Mouse (Mus musculus) gastrocnemius, adult 18-20 months (tissue): ENCODE results near the gene Myh3. TPM values are rescaled to one million over a fixed set of nuclear protein-coding genes. Genes with fewer than 3 reads are reported as not detected.

Experiments used
- DNase-seq: peaks from one replicate; pipeline ENCODE4 v3.0.0; 2021; ENCODE audit warnings: low spot score
- microRNA-seq: library from miRNA; unstranded; fragments of <30 nt; microRNA quantifications from one replicate; pipeline ENCODE4 v1.2.0, GENCODE M21; 2021
- total RNA-seq, 2 experiments: library from RNA; stranded (reverse); gene quantifications; 2 replicates each; pipeline ENCODE4 v1.2.3; 2021

Myh3 gene
- total RNA-seq, 2 experiments from 2014 or later, result 9.5 to 15.9 TPM

DNA sequence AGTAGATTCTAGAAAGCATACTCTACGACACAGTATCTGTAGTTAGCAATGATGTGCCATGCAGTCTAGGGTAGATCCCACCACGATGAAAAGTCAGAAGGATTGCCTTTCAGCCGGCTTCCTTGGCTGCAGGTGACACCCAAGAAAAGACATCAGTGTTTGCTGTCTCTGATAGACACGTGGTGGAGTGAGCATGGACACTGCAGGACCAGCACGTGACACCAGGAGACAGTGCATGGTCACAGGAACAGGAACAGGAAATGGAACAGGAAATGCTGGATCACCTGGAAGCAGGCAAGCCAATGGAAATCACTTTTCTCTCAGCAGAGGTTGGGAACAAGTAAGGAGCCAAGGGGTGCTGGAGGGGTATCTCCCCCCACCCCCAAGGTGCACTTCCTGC lies 65.0 kb downstream of the Myh3 start:
- DNase-seq, result no peak

DNA sequence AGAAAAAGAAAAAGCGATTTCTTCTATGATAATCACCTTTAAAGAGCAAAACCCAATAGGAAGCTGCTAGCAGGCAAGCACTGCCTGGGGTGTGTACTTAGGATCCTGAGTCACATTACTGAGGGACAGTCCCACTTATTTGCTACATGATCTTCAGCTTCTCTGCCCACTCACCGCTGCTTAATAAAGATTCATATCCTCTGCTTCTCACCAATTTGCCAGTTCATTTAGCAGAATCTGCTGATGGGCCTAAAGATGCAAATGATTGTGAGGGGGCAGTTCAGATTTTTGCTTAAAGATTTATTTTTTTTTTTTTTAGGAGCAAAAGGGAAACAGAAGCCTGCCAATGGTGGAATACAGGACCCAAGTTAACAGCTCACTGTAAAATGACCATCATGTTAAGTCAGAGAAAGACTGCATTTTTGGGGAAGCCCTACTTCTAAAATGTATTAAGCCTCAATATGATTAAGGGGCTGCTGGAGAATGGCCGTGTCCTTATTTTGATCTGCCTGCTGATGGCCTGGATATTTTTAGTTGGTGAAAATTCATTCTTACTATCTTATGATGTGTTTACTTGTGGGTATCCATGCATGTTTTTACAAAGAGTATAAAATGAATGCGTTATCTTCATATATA lies 65.9 kb downstream of the Myh3 start:
- no peak for DNase-seq

DNA sequence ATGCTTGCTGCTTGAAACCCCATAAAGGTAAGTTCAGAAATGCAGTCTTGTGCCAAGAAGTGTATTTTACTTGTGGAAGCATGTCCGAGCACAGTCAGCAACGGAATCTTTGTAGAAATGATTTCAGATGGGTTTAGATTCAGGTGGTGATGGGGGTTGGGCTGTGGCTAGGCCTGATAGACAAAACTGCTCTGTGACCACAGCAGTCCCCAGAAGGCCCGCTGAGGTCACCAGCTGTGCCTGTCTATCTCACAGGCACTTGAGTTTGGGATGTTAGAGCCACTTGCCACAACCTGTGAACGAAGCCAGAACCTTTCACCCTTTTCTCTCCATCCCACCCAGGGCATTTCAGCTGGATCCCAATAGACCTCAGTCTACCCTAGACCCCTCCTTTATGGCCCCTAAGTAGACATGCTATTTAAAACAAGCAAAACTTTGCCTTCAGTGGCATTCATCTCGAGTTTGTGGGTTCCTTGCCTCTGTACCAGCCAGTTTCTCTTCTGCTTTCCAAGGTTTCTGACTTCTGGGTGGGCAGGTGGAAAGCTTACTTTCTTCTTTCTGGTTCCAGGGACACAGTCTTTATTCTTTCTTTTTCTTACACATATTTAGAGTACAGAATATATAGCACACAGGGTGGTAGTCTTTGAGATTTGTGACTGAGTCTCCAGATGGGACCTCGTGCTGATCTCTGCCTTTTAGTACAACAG lies 66.6 kb downstream of the Myh3 start:
- DNase-seq, result peak; percentile 71

DNA sequence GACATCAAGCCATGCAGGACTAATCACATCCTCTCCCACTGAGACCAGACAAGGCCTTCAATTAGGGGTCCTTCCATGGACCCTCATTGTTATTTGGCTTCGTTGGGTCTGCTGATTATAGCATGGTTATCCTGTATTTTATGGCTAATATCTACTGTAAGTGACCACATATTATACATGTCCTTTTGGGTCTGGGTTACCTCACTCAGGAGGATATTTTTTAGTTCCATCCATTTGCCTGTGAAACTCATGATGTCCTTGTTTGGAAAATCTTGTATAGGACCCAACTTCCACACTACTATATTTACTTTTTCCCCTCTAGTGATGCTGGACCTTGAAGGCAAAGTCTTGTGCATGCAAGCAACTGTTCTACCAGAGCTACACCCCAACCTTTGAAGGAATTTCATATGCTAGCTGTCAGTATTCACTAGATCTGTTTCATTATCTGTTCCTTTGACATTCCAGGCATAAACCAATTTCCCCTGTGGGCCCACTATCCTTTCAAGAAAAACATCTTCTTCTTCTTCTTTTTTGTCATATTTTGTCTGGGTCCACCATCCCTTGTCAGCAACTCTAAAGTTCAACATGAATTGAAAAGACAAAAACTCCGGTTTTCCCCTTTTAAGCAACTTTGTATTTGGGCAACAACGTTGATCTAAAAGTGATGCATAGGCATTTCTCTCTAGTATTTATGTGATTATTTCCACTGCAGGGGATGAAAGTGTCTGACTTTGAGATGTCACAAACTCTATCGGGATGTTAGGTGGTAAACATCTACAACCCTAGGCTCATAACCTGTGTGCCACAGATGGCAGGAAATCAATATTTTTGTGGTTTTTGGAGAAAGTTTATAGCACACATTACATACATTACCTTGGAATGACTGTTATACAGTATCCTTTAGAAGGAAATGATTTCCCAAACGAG lies 67.6 kb downstream of the Myh3 start:
- DNase-seq, result no peak

DNA sequence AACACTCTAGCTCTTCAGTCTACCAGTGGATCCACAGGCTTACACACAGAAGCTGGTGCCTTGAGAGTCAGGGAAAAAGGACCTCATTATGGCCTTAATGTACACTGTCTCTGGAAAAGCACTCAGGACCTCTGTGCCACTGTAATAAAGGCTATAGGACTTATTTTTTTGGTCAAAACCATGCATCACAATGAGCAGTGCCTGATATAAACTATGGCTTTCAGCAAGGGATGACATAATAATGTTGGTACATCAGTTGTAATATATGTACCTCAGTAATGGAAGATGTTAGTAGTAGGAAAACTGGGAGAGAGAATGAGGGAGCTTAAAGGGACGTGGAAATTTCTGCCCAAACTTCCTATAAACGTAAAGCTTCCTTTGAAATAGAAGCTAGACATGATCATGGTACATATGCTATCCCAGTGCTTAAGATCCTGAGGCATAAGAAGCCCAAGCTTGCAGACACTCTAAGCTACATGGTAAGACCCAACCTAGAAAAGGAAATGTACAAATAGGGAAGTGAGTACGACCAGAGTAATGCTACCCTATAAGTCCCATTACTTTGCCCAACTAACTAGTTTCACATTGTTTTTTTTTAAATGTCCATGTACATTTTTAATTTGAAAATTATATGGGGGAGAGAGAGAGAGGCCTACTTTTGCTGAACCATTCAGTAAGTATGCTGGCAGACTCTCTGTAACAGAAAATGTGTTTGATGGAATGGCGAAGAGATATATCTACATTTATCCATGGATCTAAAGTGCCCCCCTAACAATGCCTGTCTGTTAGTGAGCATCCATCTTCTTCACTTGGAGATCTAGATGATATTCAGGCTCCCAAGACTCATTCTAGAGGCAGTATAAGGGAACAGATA lies 68.5 kb downstream of the Myh3 start:
- no peak for DNase-seq

DNA sequence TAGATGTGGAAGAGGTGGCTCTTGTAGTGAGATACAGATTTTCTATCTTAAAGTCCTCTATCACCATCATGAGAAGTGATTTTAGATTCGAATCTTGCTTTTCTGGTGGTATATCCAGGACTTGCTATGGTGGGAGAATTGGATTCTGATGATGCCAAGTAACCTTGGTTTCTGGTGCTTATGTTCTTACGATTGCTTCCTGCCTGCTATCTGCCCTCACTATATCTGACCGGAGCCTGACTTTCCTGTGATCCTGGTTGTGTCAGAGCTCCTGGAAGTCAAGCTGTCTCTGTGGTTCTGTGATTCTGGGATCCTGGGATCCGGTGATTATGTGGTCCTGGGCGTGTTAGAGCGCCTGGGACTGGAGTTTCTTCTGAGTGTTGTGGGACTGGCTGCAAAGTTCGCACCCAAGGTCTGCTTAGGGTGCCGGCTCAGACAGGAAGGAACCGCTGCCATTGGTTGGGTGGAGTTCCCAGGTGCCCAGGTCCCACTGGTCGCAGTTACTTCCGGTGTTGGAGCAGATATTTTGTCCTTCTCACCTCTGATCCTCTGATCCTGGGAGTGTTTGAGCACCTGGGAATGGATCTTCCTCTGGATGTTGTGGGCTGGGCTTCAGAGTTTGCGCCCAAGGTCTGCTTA lies 69.3 kb downstream of the Myh3 start:
- no peak for DNase-seq

DNA sequence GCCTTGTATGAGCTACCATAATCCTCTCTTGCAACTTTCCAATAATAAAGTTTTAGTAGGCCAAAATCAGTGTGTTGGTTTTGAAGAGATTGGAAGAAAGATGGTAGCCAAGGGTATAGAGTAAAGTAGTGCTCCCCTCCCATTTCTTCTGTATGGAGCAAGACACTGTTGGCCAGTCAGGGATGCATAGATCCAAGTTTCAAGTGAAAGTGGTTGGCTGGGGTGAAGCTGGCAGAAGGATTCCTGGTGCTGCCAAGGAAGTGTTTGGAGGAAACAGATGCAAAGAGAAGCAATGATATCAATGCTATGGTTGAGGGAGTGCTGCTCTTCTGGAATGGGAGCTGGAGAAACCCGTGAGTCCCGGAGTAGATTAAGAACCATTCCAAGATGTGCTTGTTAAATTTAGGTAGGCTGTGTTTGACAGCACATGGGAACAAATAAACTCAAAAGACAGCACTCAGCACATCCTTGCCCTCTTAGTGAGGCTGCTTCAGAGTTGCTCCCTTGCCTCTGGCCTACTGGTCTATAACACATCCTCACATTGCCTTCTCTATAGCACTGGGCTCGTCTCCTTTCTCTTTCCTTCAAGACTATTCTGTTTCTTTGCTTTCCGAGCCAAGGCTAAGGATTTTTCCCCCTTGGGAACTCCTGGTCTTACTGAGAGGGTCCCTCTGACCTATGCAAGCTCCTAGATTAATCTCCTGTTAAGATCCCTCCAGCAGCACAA lies 70.3 kb downstream of the Myh3 start:
- no peak for DNase-seq

DNA sequence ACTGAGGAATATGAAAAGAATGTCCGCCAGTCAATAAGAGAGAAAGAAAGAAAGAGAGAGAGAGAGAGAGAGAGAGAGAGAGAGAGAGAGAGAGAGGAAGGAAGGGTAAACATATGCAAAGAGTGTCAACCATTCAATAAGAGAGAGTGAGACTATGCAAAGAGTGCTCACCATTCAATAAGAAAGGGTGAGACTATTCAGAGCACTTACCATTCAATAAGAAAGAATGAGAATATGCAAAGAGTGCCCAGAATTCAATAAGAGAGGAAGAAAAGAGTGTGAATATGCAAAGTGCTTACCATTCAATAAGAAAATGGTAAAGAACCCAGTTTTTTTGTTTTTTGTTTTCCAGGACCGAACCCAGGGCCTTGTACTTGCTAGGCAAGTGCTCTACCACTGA lies 72.1 kb downstream of the Myh3 start:
- DNase-seq, result no peak

DNA sequence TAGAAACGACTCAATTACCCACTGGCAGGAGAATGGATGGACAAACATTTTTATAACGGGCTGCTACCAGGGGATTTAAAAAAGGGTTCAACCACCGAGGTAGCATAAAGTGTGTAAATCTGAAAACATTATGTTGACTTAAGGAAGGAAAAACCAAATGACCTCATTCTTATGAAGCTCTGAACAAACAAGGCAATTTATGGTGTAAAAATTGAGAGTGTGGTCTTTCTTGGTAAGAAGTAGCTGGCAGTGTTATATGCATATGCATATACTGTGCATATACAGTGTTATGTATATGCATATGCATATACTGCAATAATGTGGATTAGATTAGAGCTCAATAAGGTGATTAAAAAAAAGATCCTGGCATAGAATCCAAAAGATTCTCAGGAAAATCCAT lies 73.1 kb downstream of the Myh3 start:
- DNase-seq, result no peak

Small RNA genes lying within 50 kb of the gene (microRNA-seq; reads per million reads assigned to microRNA genes)
- gene Mir6923, result not detected

Other genes starting within 250 kb of the Myh3 start
- gene Pirt, start 166.3 kb upstream of the Myh3 start, total RNA-seq, result under 1 TPM in 1 of 2 experiments, not detected in 1; 0.09 TPM
- not detected for gene Tmem238l, start 121.7 kb upstream of the Myh3 start, total RNA-seq
- 1 to 10 TPM in 1 of 2 experiments, under 1 TPM in 1; 0.83 to 1.0 TPM for gene Tmem220, start 53.1 kb upstream of the Myh3 start, total RNA-seq
- 1 to 10 TPM; 6.5 to 8.2 TPM for gene Adprm, start 25.7 kb upstream of the Myh3 start, total RNA-seq
- gene Sco1, start 25.6 kb upstream of the Myh3 start, total RNA-seq, result 1 to 10 TPM; 7.0 to 7.7 TPM
- gene Myh2, start 92.7 kb downstream of the Myh3 start, total RNA-seq, result 1,000 to 10,000 TPM; 2,421 to 2,564 TPM
- 1,000 to 10,000 TPM; 2,776 to 3,903 TPM for gene Myh1, start 121.8 kb downstream of the Myh3 start, total RNA-seq
- gene Myh4, start 159.7 kb downstream of the Myh3 start, total RNA-seq, result over 10,000 TPM; 26,101 to 26,132 TPM
- gene Myh8, start 198.8 kb downstream of the Myh3 start, total RNA-seq, result 100 to 1,000 TPM; 257 to 267 TPM
- gene Myh13, start 243.4 kb downstream of the Myh3 start, total RNA-seq, result 1 to 10 TPM; 4.0 to 5.7 TPM